Mouse (Mus musculus) hindbrain, embryonic 16.5 days (tissue): Measurements from ENCODE around the gene Btbd16. TPM values are rescaled to one million over a fixed set of nuclear protein-coding genes. Genes with fewer than 3 reads are reported as not detected.

Experiments used
- ATAC-seq: fragments of 200-750 bp; cut with Nextera tagmentation; 2 replicates; pipeline ENCODE4 v1.8.0; 2017; ENCODE audit warnings: moderate TSS enrichment, moderate library complexity
- H3K27ac ChIP-seq: fragments of 300-500 bp; sonication (generic); 2 replicates; pipeline ENCODE4 v1.5.1; 2014; ENCODE audit warnings: low read depth, mild to moderate bottlenecking, control low read depth, low read length, moderate library complexity
- H3K27me3 ChIP-seq: fragments of 300-500 bp; sonication (generic); replicated peaks from 2 replicates; pipeline ENCODE4 v1.6.1; 2014; ENCODE audit warnings: low read length; ENCODE audit not compliant: control insufficient read depth, insufficient read depth
- H3K36me3 ChIP-seq: fragments of 300-500 bp; sonication (generic); 2 replicates; pipeline ENCODE4 v1.6.1; 2014; ENCODE audit warnings: mild to moderate bottlenecking, low read length, moderate library complexity, mixed read lengths; ENCODE audit not compliant: control insufficient read depth, insufficient read depth
- H3K4me1 ChIP-seq: fragments of 300-500 bp; sonication (generic); 2 replicates; pipeline ENCODE4 v1.6.1; 2014; ENCODE audit warnings: low read depth, low read length; ENCODE audit not compliant: control insufficient read depth, insufficient read depth
- H3K4me2 ChIP-seq: fragments of 300-500 bp; sonication (generic); 2 replicates; pipeline ENCODE4 v1.6.1; 2014; ENCODE audit warnings: mild to moderate bottlenecking, low read length, control low read depth, moderate library complexity
- H3K4me3 ChIP-seq: fragments of 300-500 bp; sonication (generic); 2 replicates; pipeline ENCODE4 v1.5.1; 2014; ENCODE audit warnings: mild to moderate bottlenecking, low read length, control low read depth, moderate library complexity
- H3K9ac ChIP-seq: fragments of 300-500 bp; sonication (generic); 2 replicates; pipeline ENCODE4 v1.6.1; 2014; ENCODE audit warnings: low read depth, mild to moderate bottlenecking, control low read depth, low read length, moderate library complexity
- H3K9me3 ChIP-seq: fragments of 300-500 bp; sonication (generic); 2 replicates; pipeline ENCODE4 v1.6.1; 2014; ENCODE audit warnings: mild to moderate bottlenecking, low read length, moderate library complexity; ENCODE audit not compliant: control insufficient read depth
- WGBS: fragments of 180-500 bp; shearing (Covaris S2); extraction: QIAGEN DNeasy Blood & Tissue Kit; methylation state at CpG from one replicate; pipeline ENCODE4 v1.1.7; 2014; 5-methylcytosine and 5-hydroxymethylcytosine counted together
- polyA plus RNA-seq: library from polyadenylated mRNA; unstranded; fragments of >200 nt; fragmentation: Nextera tagmentation; extraction: Ambion mirVana; gene quantifications from 2 replicates; pipeline ENCODE4 v1.2.1, GENCODE M21; 2015

Btbd16 gene
- polyA plus RNA-seq, 1 experiment from 2014 or later: not detected

- Histone ChIP-seq H3K27ac (no peak overlapping the region), H3K4me3 (no peak overlapping the region), H3K9ac (no peak overlapping the region), H3K36me3 (no peaks in the 10 kb centered on the region), H3K4me1 (no peaks in the 10 kb centered on the region), H3K9me3 (no peaks in the 10 kb centered on the region), H3K27me3 (no peaks in the 10 kb centered on the region), H3K4me2 (no peak overlapping the region)
- no peak for ATAC-seq
- 96% methylated on average over 4 of the region's 4 CpGs for WGBS
These were observed 13.7 kb downstream of the Btbd16 start for GRCm38 (mm10) chr7:130787537-130787936.

GRCm38 (mm10) chr7:130788950-130789349 lies 15.1 kb downstream of the Btbd16 start:
- H3K4me3 ChIP-seq: no peak overlapping the region
- no peak overlapping the region for H3K4me2 ChIP-seq
- WGBS: 90% methylated on average over 3 of the region's 3 CpGs
- no peaks in the 10 kb centered on the region for H3K36me3 ChIP-seq
- H3K9me3 ChIP-seq: no peaks in the 10 kb centered on the region
- no peaks in the 10 kb centered on the region for H3K27me3 ChIP-seq
- no peak for ATAC-seq
- H3K4me1 ChIP-seq: no peaks in the 10 kb centered on the region
- no peak overlapping the region for H3K9ac ChIP-seq
- H3K27ac ChIP-seq: no peak overlapping the region

GRCm38 (mm10) chr7:130789456-130789855 lies 15.6 kb downstream of the Btbd16 start:
- ATAC-seq: no peak
- no peak overlapping the region for H3K4me2 ChIP-seq
- H3K9me3 ChIP-seq: no peaks in the 10 kb centered on the region
- 76% methylated on average over 7 of the region's 7 CpGs for whole genome bisulfite sequencing
- H3K27ac ChIP-seq: no peak overlapping the region
- H3K9ac ChIP-seq: no peak overlapping the region
- H3K4me3 ChIP-seq: no peak overlapping the region
- no peaks in the 10 kb centered on the region for H3K4me1 ChIP-seq
- no peaks in the 10 kb centered on the region for H3K27me3 ChIP-seq
- no peaks in the 10 kb centered on the region for H3K36me3 ChIP-seq

- H3K4me2 ChIP-seq: no peak overlapping the region
- ATAC-seq: no peak
- no peaks in the 10 kb centered on the region for H3K9me3 ChIP-seq
- WGBS: 87% methylated on average over 9 of the region's 9 CpGs
- H3K36me3 ChIP-seq: no peaks in the 10 kb centered on the region
- no peak overlapping the region for H3K4me3 ChIP-seq
- H3K27ac ChIP-seq: no peak overlapping the region
- no peaks in the 10 kb centered on the region for H3K4me1 ChIP-seq
- H3K27me3 ChIP-seq: no peaks in the 10 kb centered on the region
- no peak overlapping the region for H3K9ac ChIP-seq
These were observed 19.8 kb downstream of the Btbd16 start for GRCm38 (mm10) chr7:130793671-130794070.

GRCm38 (mm10) chr7:130796786-130797185 lies 22.9 kb downstream of the Btbd16 start:
- Histone ChIP-seq H3K36me3 (no peaks in the 10 kb centered on the region), H3K4me2 (no peak overlapping the region), H3K27me3 (no peaks in the 10 kb centered on the region), H3K4me3 (no peak overlapping the region), H3K27ac (no peak overlapping the region), H3K9ac (no peak overlapping the region), H3K9me3 (no peaks in the 10 kb centered on the region), H3K4me1 (no peaks in the 10 kb centered on the region)
- 77% methylated on average over 8 of the region's 8 CpGs for WGBS
- ATAC-seq: no peak

GRCm38 (mm10) chr7:130797524-130797923 lies 23.7 kb downstream of the Btbd16 start:
- Histone ChIP-seq H3K36me3 (no peaks in the 10 kb centered on the region), H3K27ac (no peak overlapping the region), H3K9me3 (no peaks in the 10 kb centered on the region), H3K27me3 (no peaks in the 10 kb centered on the region), H3K4me2 (no peak overlapping the region), H3K9ac (no peak overlapping the region), H3K4me1 (no peaks in the 10 kb centered on the region), H3K4me3 (no peak overlapping the region)
- ATAC-seq: no peak
- WGBS: 95% methylated on average over 6 of the region's 6 CpGs

GRCm38 (mm10) chr7:130799418-130799817 lies 25.5 kb downstream of the Btbd16 start:
- H3K36me3 ChIP-seq: no peaks in the 10 kb centered on the region
- no peak for ATAC-seq
- H3K9ac ChIP-seq: no peak overlapping the region
- no peak overlapping the region for H3K27ac ChIP-seq
- H3K9me3 ChIP-seq: no peaks in the 10 kb centered on the region
- H3K4me1 ChIP-seq: no peaks in the 10 kb centered on the region
- no peak overlapping the region for H3K4me3 ChIP-seq
- WGBS: 85% methylated on average over 10 of the region's 10 CpGs
- no peak overlapping the region for H3K4me2 ChIP-seq
- H3K27me3 ChIP-seq: no peaks in the 10 kb centered on the region

- H3K9ac ChIP-seq: no peak overlapping the region
- ATAC-seq: no peak
- no peaks in the 10 kb centered on the region for H3K9me3 ChIP-seq
- H3K36me3 ChIP-seq: no peaks in the 10 kb centered on the region
- no peaks in the 10 kb centered on the region for H3K27me3 ChIP-seq
- H3K4me1 ChIP-seq: no peaks in the 10 kb centered on the region
- H3K27ac ChIP-seq: no peak overlapping the region
- no peak overlapping the region for H3K4me2 ChIP-seq
- H3K4me3 ChIP-seq: no peak overlapping the region
- 81% methylated on average over 4 of the region's 4 CpGs for WGBS
These were observed 26.8 kb downstream of the Btbd16 start for GRCm38 (mm10) chr7:130800681-130801080.

GRCm38 (mm10) chr7:130801811-130802210 lies 27.9 kb downstream of the Btbd16 start:
- Histone ChIP-seq H3K4me3 (no peak overlapping the region), H3K36me3 (no peaks in the 10 kb centered on the region), H3K9ac (no peak overlapping the region), H3K4me1 (no peaks in the 10 kb centered on the region), H3K27me3 (no peaks in the 10 kb centered on the region), H3K27ac (no peak overlapping the region), H3K9me3 (no peaks in the 10 kb centered on the region), H3K4me2 (no peak overlapping the region)
- ATAC-seq: no peak
- WGBS: 96% methylated on average over 4 of the region's 4 CpGs

- H3K27me3 ChIP-seq: no peaks in the 10 kb centered on the region
- H3K4me3 ChIP-seq: no peak overlapping the region
- 67% methylated on average over 8 of the region's 8 CpGs for WGBS
- no peak overlapping the region for H3K27ac ChIP-seq
- no peak for ATAC-seq
- H3K36me3 ChIP-seq: no peaks in the 10 kb centered on the region
- no peak overlapping the region for H3K4me2 ChIP-seq
- H3K4me1 ChIP-seq: no peaks in the 10 kb centered on the region
- H3K9ac ChIP-seq: no peak overlapping the region
- H3K9me3 ChIP-seq: no peaks in the 10 kb centered on the region
These were observed 29.5 kb downstream of the Btbd16 start for GRCm38 (mm10) chr7:130803251-130803825.
